Mouse (Mus musculus) heart, postnatal 0 days (tissue): ENCODE data around the gene Dnah8.

Source experiments
- CTCF ChIP-seq: IDR thresholded peaks from 2 replicates; pipeline ENCODE4 v1.5.1; 2016; ENCODE audit warnings: antibody characterized with exemption, control low read depth, low read depth
- EP300 ChIP-seq: IDR thresholded peaks from 2 replicates; pipeline ENCODE4 v1.6.1; 2016; ENCODE audit warnings: antibody characterized with exemption, low read depth

GRCm38 (mm10) chr17:30679612-30680011 is 55.5 kb downstream of the Dnah8 start:
- TF ChIP-seq CTCF (no peak), EP300 (no peak)
